In genomic region chr10:127731397-127731796, GRCm38 (mm10) we compare ENCODE assay signal across 25 mouse cellular contexts. TPM values are rescaled to one million over a fixed set of nuclear protein-coding genes. Genes with fewer than 3 reads are reported as not detected.
DNase-seq lines count a peak whose midpoint lies in the region; ATAC-seq and TF ChIP-seq lines count a peak whose summit lies in the region.
"Had no signal": no experiment of that assay in that cellular context is flagged by ENCODE, and none has a peak within 500 bp of the region (broad histone marks: within the 10 kb centered on the region; RNA-seq: fewer than 3 reads in every experiment).

No protein-coding gene starts in this region.

- H3K27ac ChIP-seq in hindbrain, embryonic 13.5 days: peak overlapping the region; percentile 40; the same call in 1 of the 2 replicates
- no peak overlapping the region for H3K27ac ChIP-seq in hindbrain, embryonic 14.5 days
- no peak overlapping the region for H3K27ac ChIP-seq in stomach, embryonic 16.5 days (ENCODE audit: low read length)
- no peak overlapping the region for H3K27ac ChIP-seq in stomach, postnatal 0 days (replicated peaks)
- peak overlapping the region; percentile 85 for H3K27ac ChIP-seq in liver, embryonic 15.5 days (replicated peaks)
- H3K27ac ChIP-seq in neural tube, embryonic 15.5 days (replicated peaks): peak overlapping the region; percentile 25; the same call in 1 of the 2 replicates
- H3K27ac ChIP-seq: embryonic facial prominence, embryonic 15.5 days; macrophage had no signal

- no peak for TF ChIP-seq EP300 in stomach, postnatal 0 days (optimal IDR thresholded peaks at IDR 0.05)

- no peak for DNase-seq in hindbrain, embryonic 14.5 days (ENCODE audit: low spot score)
- no peak for DNase-seq in stomach, postnatal 0 days (ENCODE audit: low spot score)
- DNase-seq in lung, postnatal 14 days: no peak
- DNase-seq in testis, postnatal 10 days (ENCODE audit: low spot score): no peak
- DNase-seq: adrenal gland, adult 2 months; cerebellum, adult 9-11 months; embryo, embryonic 11 days; gastrocnemius, postnatal 25 days; kidney, adult 8-10 months; lung, embryonic 14.5 days; right cerebral cortex, adult 18-20 months; thymus, postnatal 25 days had no signal

- peaks cover 21% of the 10 kb centered on the region for H3K4me1 ChIP-seq in hindbrain, embryonic 13.5 days (replicated peaks)
- H3K4me1 ChIP-seq in hindbrain, embryonic 14.5 days (replicated peaks; ENCODE audit: control insufficient read depth, insufficient read depth, low read length): 0 out of 2 replicates have a peak, but pooled peaks cover 4% of the 10 kb centered on the region
- H3K4me1 ChIP-seq in stomach, embryonic 16.5 days (ENCODE audit: control insufficient read depth, insufficient read depth, low read length): 0 out of 2 replicates have a peak, but pooled peaks cover 4% of the 10 kb centered on the region
- H3K4me1 ChIP-seq in stomach, postnatal 0 days (replicated peaks; ENCODE audit: control insufficient read depth, insufficient read depth): no peaks in the 10 kb centered on the region
- H3K4me1 ChIP-seq in liver, embryonic 15.5 days (replicated peaks): peaks cover 93% of the 10 kb centered on the region
- peaks cover 14% of the 10 kb centered on the region for H3K4me1 ChIP-seq in neural tube, embryonic 15.5 days

- no peak overlapping the region for H3K4me3 ChIP-seq in hindbrain, embryonic 13.5 days
- H3K4me3 ChIP-seq in hindbrain, embryonic 14.5 days (replicated peaks; ENCODE audit: low read length): no peak overlapping the region
- H3K4me3 ChIP-seq in stomach, embryonic 16.5 days (replicated peaks; ENCODE audit: low read length): no peak overlapping the region
- H3K4me3 ChIP-seq in stomach, postnatal 0 days (ENCODE audit: low read depth, low read length): no peak overlapping the region
- H3K4me3 ChIP-seq in liver, embryonic 15.5 days (replicated peaks): no peak overlapping the region
- H3K4me3 ChIP-seq in neural tube, embryonic 15.5 days (replicated peaks): no peak overlapping the region
- H3K4me3 ChIP-seq: embryonic facial prominence, embryonic 15.5 days; midbrain, embryonic 15.5 days had no signal

- TF ChIP-seq CTCF in stomach, postnatal 0 days (IDR thresholded peaks at IDR 0.05; ENCODE audit: low read depth): no peak

- no peaks in the 10 kb centered on the region for H3K36me3 ChIP-seq in hindbrain, embryonic 13.5 days
- no peaks in the 10 kb centered on the region for H3K36me3 ChIP-seq in hindbrain, embryonic 14.5 days (replicated peaks; ENCODE audit: control insufficient read depth, insufficient read depth)
- H3K36me3 ChIP-seq in stomach, embryonic 16.5 days (ENCODE audit: control insufficient read depth, insufficient read depth, low read length): no peaks in the 10 kb centered on the region
- no peaks in the 10 kb centered on the region for H3K36me3 ChIP-seq in stomach, postnatal 0 days (ENCODE audit: control insufficient read depth, insufficient read depth, low read length)
- H3K36me3 ChIP-seq in liver, embryonic 15.5 days (replicated peaks): no peaks in the 10 kb centered on the region
- H3K36me3 ChIP-seq in neural tube, embryonic 15.5 days: no peaks in the 10 kb centered on the region
- H3K36me3 ChIP-seq: embryonic facial prominence, embryonic 15.5 days; midbrain, embryonic 15.5 days had no signal

- WGBS in hindbrain, embryonic 13.5 days: 43% methylated on average over 5 of the region's 5 CpGs
- 43% methylated on average over 5 of the region's 5 CpGs for WGBS in hindbrain, embryonic 14.5 days
- WGBS in stomach, embryonic 16.5 days: 24% methylated on average over 5 of the region's 5 CpGs
- WGBS in stomach, postnatal 0 days: 26% methylated on average over 5 of the region's 5 CpGs
- WGBS in liver, embryonic 15.5 days (ENCODE audit: insufficient replicate concordance): 15% methylated on average over 5 of the region's 5 CpGs
- 24% methylated on average over 5 of the region's 5 CpGs for WGBS in neural tube, embryonic 15.5 days

- H3K27me3 ChIP-seq in hindbrain, embryonic 13.5 days: 0 out of 2 replicates have a peak, but pooled peaks cover 19% of the 10 kb centered on the region
- no peaks in the 10 kb centered on the region for H3K27me3 ChIP-seq in hindbrain, embryonic 14.5 days (ENCODE audit: control insufficient read depth, insufficient read depth, low read length)
- no peaks in the 10 kb centered on the region for H3K27me3 ChIP-seq in stomach, embryonic 16.5 days (ENCODE audit: control insufficient read depth, insufficient read depth, low read length)
- no peaks in the 10 kb centered on the region for H3K27me3 ChIP-seq in stomach, postnatal 0 days (ENCODE audit: control insufficient read depth, insufficient read depth, low read length)
- peaks cover 5% of the 10 kb centered on the region for H3K27me3 ChIP-seq in liver, embryonic 15.5 days
- 0 out of 2 replicates have a peak, but pooled peaks cover 3% of the 10 kb centered on the region for H3K27me3 ChIP-seq in neural tube, embryonic 15.5 days (replicated peaks)

- no peak overlapping the region for H3K4me2 ChIP-seq in hindbrain, embryonic 13.5 days
- no peak overlapping the region for H3K4me2 ChIP-seq in hindbrain, embryonic 14.5 days (replicated peaks)
- no peak overlapping the region for H3K4me2 ChIP-seq in stomach, embryonic 16.5 days (ENCODE audit: low read depth, low read length)
- H3K4me2 ChIP-seq in stomach, postnatal 0 days (replicated peaks; ENCODE audit: low read depth): no peak overlapping the region
- peak overlapping the region; percentile 54 for H3K4me2 ChIP-seq in liver, embryonic 15.5 days
- no peak overlapping the region for H3K4me2 ChIP-seq in neural tube, embryonic 15.5 days
- H3K4me2 ChIP-seq: embryonic facial prominence, embryonic 15.5 days; lung, embryonic 14.5 days; midbrain, embryonic 15.5 days had no signal

- H3K9me3 ChIP-seq in hindbrain, embryonic 13.5 days: no peaks in the 10 kb centered on the region
- no peaks in the 10 kb centered on the region for H3K9me3 ChIP-seq in hindbrain, embryonic 14.5 days (ENCODE audit: control insufficient read depth, low read length)
- peaks cover 4% of the 10 kb centered on the region for H3K9me3 ChIP-seq in stomach, embryonic 16.5 days (replicated peaks; ENCODE audit: control insufficient read depth, low read length)
- H3K9me3 ChIP-seq in stomach, postnatal 0 days (ENCODE audit: control insufficient read depth, low read length): no peaks in the 10 kb centered on the region
- no peaks in the 10 kb centered on the region for H3K9me3 ChIP-seq in liver, embryonic 15.5 days (replicated peaks)
- no peaks in the 10 kb centered on the region for H3K9me3 ChIP-seq in neural tube, embryonic 15.5 days (replicated peaks)
- H3K9me3 ChIP-seq: embryonic facial prominence, embryonic 15.5 days; midbrain, embryonic 15.5 days had no signal

- H3K9ac ChIP-seq in hindbrain, embryonic 13.5 days: no peak overlapping the region
- H3K9ac ChIP-seq in hindbrain, embryonic 14.5 days: no peak overlapping the region
- H3K9ac ChIP-seq in stomach, embryonic 16.5 days (ENCODE audit: low read length): 0 out of 2 replicates have a peak overlapping the region, but pooled peaks have one; percentile 29
- no peak overlapping the region for H3K9ac ChIP-seq in stomach, postnatal 0 days (ENCODE audit: low read length)
- 0 out of 2 replicates have a peak overlapping the region, but pooled peaks have one; percentile 13 for H3K9ac ChIP-seq in liver, embryonic 15.5 days
- H3K9ac ChIP-seq in neural tube, embryonic 15.5 days (replicated peaks): no peak overlapping the region
- H3K9ac ChIP-seq: embryonic facial prominence, embryonic 15.5 days; lung, embryonic 14.5 days; midbrain, embryonic 15.5 days had no signal

- no peak for ATAC-seq in hindbrain, embryonic 13.5 days (ENCODE audit: low FRiP score)
- no peak for ATAC-seq in hindbrain, embryonic 14.5 days (ENCODE audit: low FRiP score)
- no peak for ATAC-seq in stomach, embryonic 16.5 days (ENCODE audit: insufficient read depth, low FRiP score)
- no peak for ATAC-seq in stomach, postnatal 0 days (ENCODE audit: low FRiP score, low TSS enrichment)
- no peak for ATAC-seq in liver, embryonic 15.5 days (ENCODE audit: insufficient read depth)
- no peak for ATAC-seq in neural tube, embryonic 15.5 days (ENCODE audit: low FRiP score)
- ATAC-seq: inflammation-experienced regulatory T-cells, adult 6 months; midbrain, embryonic 15.5 days had no signal

RNA-seq across cellular contexts. Expression of gene Tac2, which starts 7.1 kb away (rescaled TPM):
- polyA plus RNA-seq in hindbrain, embryonic 13.5 days (2015; fragmentation: Nextera tagmentation; extraction: Ambion mirVana): not detected in 2 replicates
- 0.41 and 0.44 TPM in 2 replicates for polyA plus RNA-seq in hindbrain, embryonic 14.5 days (2014; fragmentation: Nextera tagmentation; extraction: Ambion mirVana)
- 0.72 and 1.8 TPM in 2 replicates for polyA plus RNA-seq in stomach, embryonic 16.5 days (2015; fragmentation: Nextera tagmentation; extraction: Ambion mirVana)
- 0.34 and 0.35 TPM in 2 replicates for polyA plus RNA-seq in stomach, postnatal 0 days (2015; fragmentation: Nextera tagmentation; extraction: Ambion mirVana)
- polyA plus RNA-seq in liver, embryonic 15.5 days (2015; fragmentation: Nextera tagmentation; extraction: Ambion mirVana): 15.3 and 18.4 TPM in 2 replicates
- 0.56 and 0.75 TPM in 2 replicates for polyA plus RNA-seq in neural tube, embryonic 15.5 days (2015; fragmentation: Nextera tagmentation; extraction: Ambion mirVana)
- polyA plus RNA-seq: hindbrain, embryonic 11.5 days; inflammation-experienced regulatory T-cells, adult 6 months; lung, embryonic 14.5 days; macrophage; midbrain, embryonic 15.5 days; testis, adult 2 months had no signal

RNA-seq across cellular contexts. Expression of gene Zbtb39, which starts 7.9 kb away (rescaled TPM):
- polyA plus RNA-seq in hindbrain, embryonic 13.5 days (2015; fragmentation: Nextera tagmentation; extraction: Ambion mirVana): 3.7 and 3.8 TPM in 2 replicates
- polyA plus RNA-seq in hindbrain, embryonic 14.5 days (2014; fragmentation: Nextera tagmentation; extraction: Ambion mirVana): 4.3 and 4.7 TPM in 2 replicates
- polyA plus RNA-seq in stomach, embryonic 16.5 days (2015; fragmentation: Nextera tagmentation; extraction: Ambion mirVana): 2.0 and 2.2 TPM in 2 replicates
- polyA plus RNA-seq in stomach, postnatal 0 days (2015; fragmentation: Nextera tagmentation; extraction: Ambion mirVana): 1.4 and 1.6 TPM in 2 replicates
- 0.82 and 0.97 TPM in 2 replicates for polyA plus RNA-seq in liver, embryonic 15.5 days (2015; fragmentation: Nextera tagmentation; extraction: Ambion mirVana)
- polyA plus RNA-seq in neural tube, embryonic 15.5 days (2015; fragmentation: Nextera tagmentation; extraction: Ambion mirVana): 2.4 and 2.8 TPM in 2 replicates

RNA-seq across cellular contexts. Expression of gene Gpr182, which starts 20.1 kb away (rescaled TPM):
- polyA plus RNA-seq in hindbrain, embryonic 13.5 days (2015; fragmentation: Nextera tagmentation; extraction: Ambion mirVana): 0.81 and 0.83 TPM in 2 replicates
- polyA plus RNA-seq in hindbrain, embryonic 14.5 days (2014; fragmentation: Nextera tagmentation; extraction: Ambion mirVana): 0.70 and 0.87 TPM in 2 replicates
- polyA plus RNA-seq in stomach, embryonic 16.5 days (2015; fragmentation: Nextera tagmentation; extraction: Ambion mirVana): 2.7 and 2.8 TPM in 2 replicates
- polyA plus RNA-seq in stomach, postnatal 0 days (2015; fragmentation: Nextera tagmentation; extraction: Ambion mirVana): 0.77 and 0.92 TPM in 2 replicates
- polyA plus RNA-seq in liver, embryonic 15.5 days (2015; fragmentation: Nextera tagmentation; extraction: Ambion mirVana): 12.0 and 13.7 TPM in 2 replicates
- 0.90 and 1.3 TPM in 2 replicates for polyA plus RNA-seq in neural tube, embryonic 15.5 days (2015; fragmentation: Nextera tagmentation; extraction: Ambion mirVana)

RNA-seq across cellular contexts. Expression of gene Myo1a, which starts 26.4 kb away (rescaled TPM):
- polyA plus RNA-seq in hindbrain, embryonic 13.5 days (2015; fragmentation: Nextera tagmentation; extraction: Ambion mirVana): 0.43 and 0.74 TPM in 2 replicates
- 0.37 and 0.76 TPM in 2 replicates for polyA plus RNA-seq in hindbrain, embryonic 14.5 days (2014; fragmentation: Nextera tagmentation; extraction: Ambion mirVana)
- polyA plus RNA-seq in stomach, embryonic 16.5 days (2015; fragmentation: Nextera tagmentation; extraction: Ambion mirVana): 24.5 and 28.6 TPM in 2 replicates
- 39.3 and 42.1 TPM in 2 replicates for polyA plus RNA-seq in stomach, postnatal 0 days (2015; fragmentation: Nextera tagmentation; extraction: Ambion mirVana)
- polyA plus RNA-seq in liver, embryonic 15.5 days (2015; fragmentation: Nextera tagmentation; extraction: Ambion mirVana): 0.08 and 0.12 TPM in 2 replicates
- polyA plus RNA-seq in neural tube, embryonic 15.5 days (2015; fragmentation: Nextera tagmentation; extraction: Ambion mirVana): 1.2 and 2.1 TPM in 2 replicates
- polyA plus RNA-seq: inflammation-experienced regulatory T-cells, adult 6 months; macrophage had no signal

RNA-seq across cellular contexts. Expression of gene Rdh1, which starts 28.1 kb away (rescaled TPM):
- not detected in 2 replicates for polyA plus RNA-seq in hindbrain, embryonic 13.5 days (2015; fragmentation: Nextera tagmentation; extraction: Ambion mirVana)
- 0.05 TPM in 1 of 2 replicates, not detected in the other for polyA plus RNA-seq in hindbrain, embryonic 14.5 days (2014; fragmentation: Nextera tagmentation; extraction: Ambion mirVana)
- polyA plus RNA-seq in stomach, embryonic 16.5 days (2015; fragmentation: Nextera tagmentation; extraction: Ambion mirVana): 0.10 and 0.11 TPM in 2 replicates
- polyA plus RNA-seq in stomach, postnatal 0 days (2015; fragmentation: Nextera tagmentation; extraction: Ambion mirVana): 0.19 and 0.23 TPM in 2 replicates
- polyA plus RNA-seq in liver, embryonic 15.5 days (2015; fragmentation: Nextera tagmentation; extraction: Ambion mirVana): 0.17 and 0.22 TPM in 2 replicates
- polyA plus RNA-seq in neural tube, embryonic 15.5 days (2015; fragmentation: Nextera tagmentation; extraction: Ambion mirVana): not detected in 2 replicates
- polyA plus RNA-seq: heart, embryonic 16.5 days; limb, embryonic 11.5 days; midbrain, embryonic 15.5 days; neural tube, embryonic 11.5 days had no signal

Comparison
In these comparisons a context has a peak if more than half of its experiments do, and no peak if none do; other contexts are left out.
1. H3K27ac ChIP-seq: peak in hindbrain, embryonic 13.5 days (single experiment), liver, embryonic 15.5 days (single experiment) and neural tube, embryonic 15.5 days (single experiment); none in hindbrain, embryonic 14.5 days (single experiment), stomach, embryonic 16.5 days (single experiment) and stomach, postnatal 0 days (single experiment).
2. H3K9ac ChIP-seq: peak in stomach, embryonic 16.5 days (single experiment) and liver, embryonic 15.5 days (single experiment); none in hindbrain, embryonic 13.5 days (single experiment), hindbrain, embryonic 14.5 days (single experiment), stomach, postnatal 0 days (single experiment) and neural tube, embryonic 15.5 days (single experiment).